Mouse (Mus musculus) right cerebral cortex, adult 18-20 months (tissue): Measurements from ENCODE around the gene Tmc4.

Experiments
- DNase-seq: peaks from one replicate; pipeline ENCODE4 v3.0.0; 2022; ENCODE audit warnings: mixed read lengths

The Tmc4 gene

DNA sequence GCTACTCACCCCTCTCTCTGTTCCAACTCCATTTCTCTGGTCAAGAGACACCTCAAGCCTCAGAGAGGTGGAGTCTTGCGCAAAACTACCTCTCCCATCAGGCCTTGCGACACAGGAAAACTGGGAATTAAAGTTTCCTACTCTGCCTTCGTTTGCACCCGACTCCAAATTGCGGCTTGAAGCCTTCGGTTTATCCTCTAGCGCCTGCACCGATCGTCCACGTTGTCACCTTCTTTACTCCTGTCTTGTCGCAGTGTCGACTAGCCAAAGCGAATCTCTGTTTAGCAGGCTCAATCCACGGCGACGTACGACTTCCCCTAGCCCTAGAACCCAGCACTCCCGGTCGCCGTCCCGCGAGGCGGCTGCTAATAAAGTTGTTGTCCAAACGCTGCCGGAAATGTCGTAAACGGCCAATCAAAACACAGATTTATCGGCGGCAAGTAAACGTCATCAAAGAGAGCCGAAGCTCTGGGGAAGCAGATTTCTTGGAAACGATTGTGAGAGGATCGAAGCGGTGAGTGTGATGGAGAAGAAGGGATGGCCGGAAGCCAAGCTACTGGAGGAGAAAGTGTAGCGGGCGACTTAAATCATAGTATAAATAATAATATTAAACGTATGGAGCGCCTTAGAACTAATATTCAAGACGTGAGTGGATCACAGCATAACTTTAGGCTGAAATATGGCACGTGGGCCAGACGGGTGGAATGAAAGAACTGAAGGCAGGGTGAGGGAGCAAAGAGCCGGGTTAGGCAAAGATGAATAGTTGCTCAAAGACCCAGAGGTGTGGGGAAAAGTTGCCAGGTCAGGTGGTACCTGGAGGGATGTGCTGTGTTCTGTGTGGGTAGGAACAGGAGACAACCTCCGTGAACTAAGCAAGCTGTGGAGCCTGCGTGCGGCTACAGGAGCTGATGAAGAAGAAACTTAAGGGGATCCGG, 47.5 kb downstream of the Tmc4 start, which contains the start of the genes Tfpt and Prpf31:
TSS of gene Tfpt (minus strand) at position 387 of the 935 bp plus-strand sequence.
TSS of gene Prpf31 (plus strand) at position 443 of the 935 bp plus-strand sequence.
- peak; percentile 95 for DNase-seq

GRCm38 (mm10) chr7:3629030-3629429, 48.3 kb downstream of the Tmc4 start:
- DNase-seq, result no peak

- peak; percentile 93 for DNase-seq
Measured at GRCm38 (mm10) chr7:3617242-3617995, 59.9 kb downstream of the Tmc4 start, which contains the start of gene Ndufa3. Gene Ndufa3 (plus strand): TSS chr7:3617373.

- DNase-seq, result no peak
Measured at GRCm38 (mm10) chr7:3616389-3617241, 60.7 kb downstream of the Tmc4 start.

- DNase-seq, result no peak
Measured at GRCm38 (mm10) chr7:3616057-3616388, 61.3 kb downstream of the Tmc4 start, which contains the start of gene Oscar. Gene Oscar (minus strand): TSS chr7:3616157.
